Mouse (Mus musculus) myocyte (in vitro differentiated cells): ENCODE results near the gene Gm38119.

ENCODE experiments used
- MYOG ChIP-seq, 3 experiments: IDR thresholded peaks; one replicate each; pipeline ENCODE4 v1.6.1; 2011; ENCODE audit warnings: control low read depth in 2 of 3, low read depth in 2 of 3, mild to moderate bottlenecking in 2 of 3; ENCODE audit not compliant: insufficient read length in 2 of 3, control insufficient read depth in 1 of 3, insufficient read depth in 1 of 3
- POLR2A ChIP-seq: IDR thresholded peaks from one replicate; pipeline ENCODE4 v1.6.1; 2011; ENCODE audit warnings: low read depth, mild to moderate bottlenecking, control low read depth, moderate library complexity; ENCODE audit not compliant: insufficient read length
- POLR2AphosphoS2 ChIP-seq: IDR thresholded peaks from one replicate; pipeline ENCODE4 v1.6.1; 2011; ENCODE audit warnings: low read depth, control low read depth; ENCODE audit not compliant: insufficient read length
- REST ChIP-seq: IDR thresholded peaks from one replicate; pipeline ENCODE4 v1.6.1; 2011; ENCODE audit warnings: mild to moderate bottlenecking, control low read depth, moderate library complexity; ENCODE audit not compliant: insufficient read depth, insufficient read length
- TCF3 ChIP-seq: IDR thresholded peaks from one replicate; pipeline ENCODE4 v1.6.1; 2011; ENCODE audit warnings: low read depth, control low read depth; ENCODE audit not compliant: insufficient read length
- USF1 ChIP-seq: IDR thresholded peaks from one replicate; pipeline ENCODE4 v1.6.1; 2011; ENCODE audit warnings: low read depth, mild to moderate bottlenecking, control low read depth, moderate library complexity

DNA sequence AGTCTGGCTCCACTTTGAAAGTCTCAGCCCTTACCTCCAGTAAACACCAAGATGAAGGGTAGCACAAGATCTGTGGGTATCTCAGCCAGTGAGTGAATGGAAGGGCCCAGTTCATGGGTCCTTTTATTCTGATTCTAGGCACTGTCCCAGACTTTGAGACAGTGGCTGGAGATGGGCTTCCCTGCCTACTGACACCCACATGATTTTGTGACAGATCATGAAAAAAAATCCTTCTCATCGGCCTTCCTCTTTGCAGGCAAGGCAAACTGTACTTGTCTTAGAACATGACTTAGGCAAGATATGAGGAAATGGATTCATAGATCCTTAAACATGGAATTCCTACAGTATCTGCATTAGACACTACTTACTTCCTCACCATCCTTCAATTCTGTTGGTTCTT is at the start of gene Gm38119:
- TF ChIP-seq REST (no peak), POLR2A (no peak), TCF3 (no peak), POLR2AphosphoS2 (no peak), USF1 (no peak), MYOG (IDR thresholded peaks at IDR 0.05; ENCODE audit: control insufficient read depth in 1 of 3, insufficient read depth in 1 of 3, insufficient read length in 2 of 3, low read depth in 2 of 3) (no peak)
